Mouse (Mus musculus) large intestine, adult 2 months (tissue): ENCODE results near the gene Smim13. TPM values are rescaled to one million over a fixed set of nuclear protein-coding genes. Genes with fewer than 3 reads are reported as not detected.

Experiments used
- DNase-seq: peaks from one replicate; pipeline ENCODE4 v3.0.0-alpha.2; 2012; ENCODE audit warnings: low read depth, low spot score
- whole genome bisulfite sequencing: fragments of 180-500 bp; shearing (Covaris S2); methylation state at CpG from one replicate; pipeline ENCODE4 v1.1.7; 2018; 5-methylcytosine and 5-hydroxymethylcytosine counted together
- polyA plus RNA-seq: library from polyadenylated mRNA; depleted of rRNA; stranded (reverse); fragments of >200 nt; gene quantifications from 2 replicates; pipeline ENCODE4 v1.2.3, GENCODE M21; 2012; rRNA removed

The Smim13 gene
- polyA plus RNA-seq, 1 experiment, result 3.0 TPM

DNA sequence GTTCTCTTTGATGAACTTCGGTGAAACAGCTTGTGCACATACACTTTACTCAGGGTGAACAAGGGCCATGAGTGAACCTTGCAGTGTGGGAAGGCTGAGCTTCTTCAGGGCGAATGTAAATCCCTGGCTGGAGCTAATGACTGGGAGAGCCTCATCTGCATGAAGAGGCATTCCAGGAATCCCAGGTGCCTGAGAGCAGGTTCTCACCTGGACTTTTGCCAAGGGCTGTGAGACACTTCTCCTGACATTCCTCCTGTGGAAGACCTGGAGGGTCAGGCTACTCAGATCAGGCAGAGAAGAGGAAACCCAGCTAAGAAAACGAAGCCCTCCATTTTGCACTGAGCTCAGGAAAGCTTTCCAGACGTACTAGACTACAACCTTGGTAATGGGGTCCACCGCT, 31.1 kb downstream of the Smim13 start:
- no peak for DNase-seq
- WGBS, result 58% methylated on average over 5 of the region's 5 CpGs

DNA sequence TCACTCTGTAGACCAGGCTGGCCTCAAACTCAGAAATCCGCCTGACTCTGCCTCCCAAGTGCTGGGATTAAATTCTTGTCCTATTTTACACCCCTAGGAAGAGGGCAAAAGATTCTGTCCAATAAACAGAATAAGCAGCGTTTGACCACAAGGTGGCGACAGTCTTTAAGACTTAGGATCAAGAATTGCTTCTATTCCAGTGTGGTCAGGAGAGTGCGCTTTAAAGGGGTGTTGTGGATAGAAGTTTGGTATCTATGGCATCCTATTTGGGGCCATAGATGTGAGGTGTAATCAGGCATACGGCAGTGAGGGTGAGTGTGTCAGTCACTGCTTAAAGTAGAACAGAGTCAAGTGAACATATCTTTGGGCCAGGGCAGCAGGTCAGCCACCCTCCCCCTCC, 33.6 kb downstream of the Smim13 start:
- 10% methylated on average over 5 of the region's 5 CpGs for WGBS
- peak; percentile 73 for DNase-seq

DNA sequence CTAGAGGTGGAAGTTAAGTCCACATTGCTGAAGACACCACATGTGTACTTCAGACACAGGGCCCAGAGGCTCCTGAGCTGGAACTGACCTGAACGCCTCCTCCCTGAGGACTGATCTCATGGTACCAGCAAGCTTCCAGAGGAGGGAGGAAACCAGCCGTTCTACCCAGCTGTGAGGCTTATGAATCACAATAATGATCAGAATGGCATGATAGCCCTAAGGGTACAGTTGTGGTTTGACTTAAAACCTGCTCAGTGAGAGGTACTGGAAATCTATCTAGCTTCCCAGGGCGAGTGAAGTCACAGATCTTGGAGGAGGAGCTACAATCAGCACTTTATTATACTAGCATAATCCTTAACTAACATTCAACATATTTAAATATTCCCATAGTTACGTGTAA, 35.8 kb downstream of the Smim13 start:
- WGBS, result 77% methylated on average over 4 of the region's 4 CpGs

DNA sequence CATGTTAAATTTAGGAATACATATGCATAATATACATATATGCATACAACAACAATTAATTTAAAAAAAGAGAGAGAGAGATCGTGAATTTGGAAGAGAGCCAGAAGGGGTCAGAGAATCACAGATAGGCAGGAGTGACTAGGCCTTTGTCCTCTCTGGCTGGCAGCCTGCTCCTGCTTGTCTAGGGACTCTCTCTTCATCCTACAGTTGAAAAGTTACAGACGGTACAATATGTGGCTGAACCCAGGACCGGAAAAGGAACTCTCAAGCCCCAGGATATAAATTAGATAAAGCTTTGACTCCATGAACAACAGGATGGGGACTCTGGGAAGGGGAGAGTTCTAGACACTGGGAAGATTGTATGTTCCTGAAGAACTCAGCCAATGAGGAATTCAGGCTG, 36.6 kb downstream of the Smim13 start:
- no peak for DNase-seq
- 59% methylated on average over 3 of the region's 3 CpGs for WGBS

More for the DNA sequence above, 35.8 kb downstream of the Smim13 start:
- no peak for DNase-seq

DNA sequence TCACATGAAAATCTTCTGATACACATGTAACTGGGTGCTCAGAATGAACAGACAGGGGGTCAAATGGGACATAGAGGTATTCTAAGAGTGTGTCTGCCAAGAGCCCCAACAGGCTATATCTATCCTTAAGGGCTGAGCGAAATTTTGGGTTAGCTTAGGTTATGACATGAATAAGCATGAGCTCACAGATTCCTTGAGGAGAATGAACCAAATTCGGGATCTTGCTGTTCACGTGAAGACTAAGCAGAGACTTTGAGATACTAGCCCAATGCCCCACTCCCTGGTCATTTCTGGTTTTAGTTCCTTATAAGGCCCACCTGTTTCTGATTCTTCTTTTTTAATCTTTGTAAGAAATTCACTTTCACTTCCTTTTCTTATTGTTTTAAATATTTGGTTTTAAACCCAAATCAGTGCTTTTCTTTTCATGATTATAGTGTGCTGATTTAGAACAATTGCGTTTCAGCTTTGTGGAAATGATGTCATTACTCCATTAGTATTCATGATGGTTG, 41.9 kb downstream of the Smim13 start:
- 80% methylated on average over 4 of the region's 4 CpGs for WGBS
- DNase-seq, result no peak

DNA sequence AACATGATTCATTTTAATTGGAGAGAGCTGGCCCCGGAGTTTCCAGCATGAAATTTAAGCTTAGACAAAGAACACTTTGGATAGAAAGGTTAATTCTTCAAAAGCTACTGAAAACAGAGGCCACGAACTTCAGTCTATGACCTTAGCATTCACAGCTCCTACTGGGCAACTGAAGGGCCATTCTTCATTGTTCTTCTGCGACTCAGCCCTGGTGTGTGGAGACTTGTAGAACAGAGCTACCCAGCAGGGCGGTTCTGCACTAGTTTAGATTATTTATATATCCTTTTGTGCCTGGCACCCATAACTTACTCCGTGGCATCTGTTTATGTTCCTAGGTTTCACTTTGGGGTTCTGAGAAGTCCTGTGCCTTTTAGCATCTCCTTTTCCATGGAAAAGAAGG, 44.0 kb downstream of the Smim13 start:
- 72% methylated on average over 5 of the region's 5 CpGs for WGBS
- no peak for DNase-seq

DNA sequence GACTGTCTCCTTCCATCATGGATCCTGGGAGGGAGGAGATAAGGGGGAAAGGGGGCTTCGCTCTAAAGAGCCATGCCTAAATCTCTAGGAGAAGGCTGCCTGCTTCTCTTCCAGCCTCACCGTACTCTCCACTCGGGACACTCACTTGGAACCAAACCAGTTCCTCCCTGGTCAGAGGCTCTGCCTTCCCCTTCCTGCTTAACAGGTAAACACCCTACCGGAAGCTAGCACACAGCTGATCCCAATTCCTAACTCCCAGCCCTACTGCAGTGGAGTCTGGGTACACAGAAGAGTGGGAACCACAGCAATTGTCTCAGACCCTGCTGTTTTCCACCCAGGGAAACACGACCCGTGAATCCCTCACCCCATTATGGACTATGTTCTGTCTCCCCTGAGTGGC, 46.2 kb downstream of the Smim13 start:
- DNase-seq, result no peak
- WGBS, result 49% methylated on average over 6 of the region's 6 CpGs

DNA sequence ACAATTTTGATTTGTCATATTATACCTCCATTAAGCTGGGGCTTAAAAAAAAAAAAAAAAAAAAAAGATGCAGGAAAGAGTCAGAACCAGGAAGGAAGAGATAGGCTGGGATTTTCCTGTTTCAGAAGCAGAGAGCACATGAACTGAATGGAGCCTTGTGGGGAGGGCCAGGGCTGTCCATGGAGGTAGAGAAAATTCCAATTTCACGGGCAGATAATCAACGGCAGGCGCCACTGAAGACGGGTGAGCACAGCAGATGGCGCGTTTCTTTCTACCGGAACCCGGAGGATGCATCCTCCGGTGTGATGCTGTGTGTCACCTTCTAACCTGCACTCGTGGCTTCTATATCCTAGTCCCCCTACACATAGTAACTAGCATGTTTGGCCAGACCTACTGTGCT, 46.8 kb downstream of the Smim13 start:
- 88% methylated on average over 10 of the region's 10 CpGs for WGBS

DNA sequence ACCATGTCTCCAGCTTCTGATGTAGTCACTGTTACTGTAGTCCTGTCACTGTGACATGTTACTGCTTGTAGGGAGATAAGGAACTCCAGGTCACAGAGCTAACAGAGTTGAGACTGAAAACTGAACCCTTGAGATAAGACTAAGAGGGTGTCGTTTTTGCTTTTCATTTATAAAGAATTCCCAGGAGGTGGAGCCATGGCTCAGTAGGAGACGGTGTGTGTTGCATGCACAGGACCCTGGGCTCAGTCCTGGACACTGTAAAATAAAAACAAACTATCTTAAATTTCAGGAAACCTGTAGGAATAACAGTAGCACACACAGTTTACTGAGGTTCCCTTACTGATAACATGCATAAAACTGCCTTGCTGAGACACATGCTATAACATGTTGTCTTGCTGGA, 48.9 kb downstream of the Smim13 start:
- WGBS, result 30% methylated on average over 2 of the region's 2 CpGs
- DNase-seq, result no peak

More for the DNA sequence above, 46.8 kb downstream of the Smim13 start:
- DNase-seq, result no peak

DNA sequence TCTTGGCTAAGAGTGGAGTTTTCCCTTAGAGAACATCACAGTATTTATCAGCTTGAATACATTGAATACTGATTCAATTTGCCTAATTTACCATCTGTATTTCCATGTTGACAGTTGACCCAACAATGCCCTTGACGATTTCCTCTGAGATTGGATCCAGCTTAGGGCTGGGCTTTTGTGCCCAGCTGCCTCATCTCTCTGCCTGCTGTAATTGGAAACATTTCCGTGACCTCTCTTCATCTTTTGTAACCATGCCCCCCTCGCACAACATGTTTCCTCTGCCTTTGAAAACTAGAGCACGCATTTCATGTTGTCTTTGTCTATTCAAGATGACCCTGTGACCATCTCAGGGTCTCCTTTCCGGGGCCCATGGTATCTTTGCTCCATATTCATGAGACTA, 49.4 kb downstream of the Smim13 start:
- 74% methylated on average over 5 of the region's 5 CpGs for WGBS
- no peak for DNase-seq

DNA sequence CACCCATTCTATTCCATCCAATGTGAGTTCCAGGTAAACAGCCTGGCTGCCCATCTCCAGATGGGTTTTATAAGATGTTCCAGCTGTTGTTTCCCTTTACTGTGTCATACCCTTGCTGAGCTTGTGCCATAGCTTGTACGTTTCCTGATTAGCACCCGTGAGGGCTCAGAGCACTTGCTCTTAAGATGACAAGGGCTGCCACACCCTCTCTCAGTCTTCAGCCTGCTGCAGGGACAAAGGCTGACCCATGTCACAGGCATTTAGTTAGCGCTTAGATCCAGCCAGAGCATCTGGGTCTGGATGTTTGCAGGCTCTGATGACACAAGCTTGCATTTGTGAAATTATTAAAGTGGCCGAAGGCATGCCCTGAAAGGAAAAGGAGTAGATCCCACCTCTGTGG, 50.4 kb downstream of the Smim13 start:
- 26% methylated on average over 4 of the region's 4 CpGs for WGBS
- peak; percentile 24 for DNase-seq

DNA sequence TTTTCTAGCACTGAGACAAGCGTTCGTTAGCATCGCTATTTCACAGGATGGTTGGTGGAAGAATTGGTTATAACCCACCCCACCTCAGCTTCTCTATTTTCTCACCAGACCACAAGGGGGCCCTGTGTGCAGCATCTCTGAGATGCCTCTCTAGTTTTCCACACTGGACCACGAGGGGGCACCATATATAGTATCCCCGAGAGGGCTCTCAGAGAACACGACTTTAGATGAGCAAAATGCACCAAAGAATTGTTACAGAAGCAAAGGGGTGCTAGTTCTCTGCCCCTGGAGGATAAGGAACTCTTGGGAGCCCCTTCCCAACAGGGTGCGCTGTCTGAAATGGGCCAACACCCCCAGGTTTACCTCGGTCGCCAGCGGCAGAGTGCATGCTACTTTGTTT, 53.1 kb downstream of the Smim13 start:
- DNase-seq, result peak; percentile 64
- 64% methylated on average over 10 of the region's 10 CpGs for WGBS

DNA sequence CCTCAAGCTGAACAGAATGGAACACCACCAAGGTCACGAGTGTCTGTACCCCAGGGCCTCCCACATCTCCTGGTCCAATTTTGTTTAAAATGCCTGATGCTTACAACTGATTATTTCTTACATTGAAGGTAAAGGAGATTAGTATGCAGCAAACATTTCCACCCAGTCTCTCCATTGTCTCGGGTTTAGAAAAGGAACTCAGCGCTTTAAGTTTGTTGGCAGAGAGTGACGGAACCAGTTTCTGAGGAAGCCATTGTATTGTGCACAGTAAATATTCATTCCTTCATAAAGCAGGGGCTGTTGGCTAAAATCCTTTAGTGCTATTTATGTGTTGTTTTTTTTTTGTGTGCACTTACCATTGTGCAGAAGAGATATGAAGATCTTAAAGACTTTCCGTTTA, 71.1 kb downstream of the Smim13 start:
- WGBS, result 57% methylated on average over 5 of the region's 5 CpGs

DNA sequence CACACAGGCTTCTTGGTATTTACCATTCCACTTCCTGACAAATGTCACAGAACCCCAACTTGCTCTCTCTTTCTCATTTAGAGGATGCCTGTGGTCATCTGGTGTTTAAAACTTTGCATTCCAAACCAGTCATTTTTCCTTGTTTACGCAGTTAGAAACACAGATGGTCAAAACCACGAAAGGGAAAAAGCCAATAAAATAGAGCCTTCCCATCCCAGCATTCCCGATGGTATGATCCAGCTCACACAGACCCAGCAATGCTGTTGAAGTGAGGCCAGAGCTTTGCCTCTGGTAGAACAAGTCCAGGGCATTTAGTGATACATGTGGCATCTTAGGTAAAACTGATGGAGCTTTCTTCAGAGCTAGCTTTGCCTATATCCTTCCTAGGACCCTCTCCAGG, 71.8 kb downstream of the Smim13 start:
- DNase-seq, result no peak
- WGBS, result 36% methylated on average over 3 of the region's 3 CpGs

More for the DNA sequence above, 71.1 kb downstream of the Smim13 start:
- DNase-seq, result no peak

DNA sequence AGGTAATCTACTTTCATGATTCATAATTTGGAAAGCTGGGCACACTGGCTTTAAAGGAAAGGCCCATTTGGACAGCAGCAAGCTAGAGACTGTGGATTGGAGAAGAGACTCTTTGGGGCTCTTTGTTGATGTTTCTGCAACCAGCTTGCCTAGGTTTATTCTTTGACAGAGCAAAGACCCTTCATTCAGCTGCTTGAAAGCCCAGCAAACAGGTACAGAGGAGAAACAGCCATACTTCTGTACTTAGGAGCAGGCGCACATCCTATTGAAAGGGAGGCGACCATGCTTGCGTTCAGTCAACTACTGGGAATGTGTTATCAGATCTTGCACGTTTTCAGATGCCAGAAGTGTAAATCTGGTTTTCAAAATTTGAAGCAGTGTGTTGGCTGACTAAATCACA, 75.0 kb downstream of the Smim13 start:
- no peak for DNase-seq
- WGBS, result 80% methylated on average over 4 of the region's 4 CpGs

DNA sequence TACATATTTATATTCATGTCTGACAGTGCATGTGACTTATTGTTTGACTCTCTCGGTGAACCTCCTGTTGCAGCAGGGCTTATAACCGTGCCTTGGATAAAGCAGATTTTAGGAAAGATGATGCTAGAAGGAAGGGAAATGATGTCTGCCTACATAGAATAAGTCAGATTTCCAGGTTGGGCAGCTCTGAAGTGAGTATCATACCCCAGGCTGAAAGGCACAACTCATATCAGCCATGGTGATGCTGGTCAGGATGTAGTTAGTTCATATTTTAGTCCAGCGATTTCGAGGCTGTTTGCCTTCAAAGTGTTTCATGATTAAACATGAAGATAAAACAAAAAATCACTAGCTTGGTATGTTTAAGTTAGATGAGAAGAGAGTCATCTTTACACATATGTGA, 75.7 kb downstream of the Smim13 start:
- DNase-seq, result no peak
- WGBS, result 81% methylated on average over 4 of the region's 4 CpGs

DNA sequence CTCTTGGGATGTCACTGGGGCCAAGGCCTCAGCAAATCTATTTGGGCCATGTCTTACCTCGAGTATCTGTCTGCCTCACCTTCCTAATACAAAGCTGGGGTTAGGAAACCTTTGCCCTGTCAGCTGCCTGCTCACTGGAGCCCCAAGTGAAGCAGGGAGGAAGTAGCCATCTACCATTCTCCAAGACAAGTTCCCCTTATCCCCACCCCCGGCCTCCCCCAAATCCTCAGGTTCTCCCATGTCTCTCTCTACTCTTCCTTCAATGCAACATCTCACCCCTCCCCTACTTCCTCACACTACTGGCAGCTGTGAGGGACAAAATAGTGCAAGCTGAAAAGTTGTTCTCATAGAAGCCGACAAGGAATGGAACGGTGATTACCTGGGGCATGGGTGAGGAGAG, 76.5 kb downstream of the Smim13 start:
- WGBS, result 75% methylated on average over 4 of the region's 4 CpGs
- DNase-seq, result no peak

Other genes with a start within 250 kb of the Smim13 start
- gene Pak1ip1, start 248.8 kb upstream of the Smim13 start, polyA plus RNA-seq, result 33.4 and 37.2 TPM in 2 replicates
- 132 and 145 TPM in 2 replicates for gene Tmem14c, start 233.6 kb upstream of the Smim13 start, polyA plus RNA-seq
- gene Mak, start 170.1 kb upstream of the Smim13 start, polyA plus RNA-seq, result 0.01 TPM in 1 of 2 replicates, not detected in the other
- gene Gcm2, start 138.8 kb upstream of the Smim13 start, polyA plus RNA-seq, result not detected in 2 replicates
- not detected in 2 replicates for gene Sycp2l, start 135.5 kb upstream of the Smim13 start, polyA plus RNA-seq
- gene Elovl2, start 29.4 kb upstream of the Smim13 start, polyA plus RNA-seq, result 0.07 and 0.09 TPM in 2 replicates
- gene Gm17364, start 24.1 kb downstream of the Smim13 start, polyA plus RNA-seq, result not detected in 2 replicates
- 13.7 and 27.0 TPM in 2 replicates for gene Nedd9, start 237.5 kb downstream of the Smim13 start, polyA plus RNA-seq